Mouse (Mus musculus): ENCODE measurements around the gene Unc119. TPM values are rescaled to one million over a fixed set of nuclear protein-coding genes. Genes with fewer than 3 reads are reported as not detected.

The Unc119 gene
- polyA plus RNA-seq, 1 experiment from 2014 or later: 93.2 TPM

DNA sequence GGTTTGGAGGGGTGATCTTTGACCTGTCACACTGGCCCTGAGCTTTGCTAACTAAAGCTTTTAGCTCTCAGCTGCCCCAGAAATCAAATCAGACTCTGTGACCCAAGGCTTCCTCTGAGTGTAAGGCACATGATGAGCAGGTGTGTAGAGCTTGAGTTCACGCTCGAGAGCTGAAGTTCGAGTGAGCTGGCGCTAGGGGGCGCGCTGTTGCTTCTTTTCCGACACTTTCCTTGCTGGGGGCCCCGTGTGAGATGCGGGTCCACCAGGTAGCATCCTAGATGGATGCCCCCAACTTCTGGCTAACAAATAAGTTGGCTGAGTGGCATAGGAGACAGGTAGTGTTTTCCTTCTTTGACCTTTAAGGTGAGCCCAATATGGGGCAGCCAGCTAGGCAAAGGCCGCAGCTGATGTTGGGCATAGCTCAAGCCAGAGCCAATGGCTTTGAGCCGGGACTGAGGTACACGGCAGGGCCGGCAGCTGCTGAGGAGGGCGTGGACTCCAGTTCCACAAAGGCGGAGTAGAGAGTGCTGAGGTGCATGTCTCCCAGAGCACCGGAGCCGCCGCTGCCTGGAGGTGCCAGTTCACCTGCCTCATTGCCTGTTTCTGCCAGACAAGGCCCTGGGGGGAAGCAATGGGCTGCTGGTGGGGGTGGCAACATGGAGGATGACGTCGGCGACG, 15.2 kb downstream of the Unc119 start:
- no peaks in the 10 kb centered on the region for H3K36me3 ChIP-seq
- H3K4me3 ChIP-seq: no peak overlapping the region
- H3K4me1 ChIP-seq: no peaks in the 10 kb centered on the region
- H3K9ac ChIP-seq: no peak overlapping the region
- 19% methylated on average over 22 of the region's 22 CpGs for WGBS
- H3K9me3 ChIP-seq: no peaks in the 10 kb centered on the region
- H3K27ac ChIP-seq: no peak overlapping the region
- H3K4me2 ChIP-seq (replicated peaks): no peak overlapping the region
- H3K27me3 ChIP-seq: no peaks in the 10 kb centered on the region
- ATAC-seq (ENCODE audit: insufficient number of reproducible peaks, insufficient read depth, low FRiP score, low TSS enrichment): no peak

DNA sequence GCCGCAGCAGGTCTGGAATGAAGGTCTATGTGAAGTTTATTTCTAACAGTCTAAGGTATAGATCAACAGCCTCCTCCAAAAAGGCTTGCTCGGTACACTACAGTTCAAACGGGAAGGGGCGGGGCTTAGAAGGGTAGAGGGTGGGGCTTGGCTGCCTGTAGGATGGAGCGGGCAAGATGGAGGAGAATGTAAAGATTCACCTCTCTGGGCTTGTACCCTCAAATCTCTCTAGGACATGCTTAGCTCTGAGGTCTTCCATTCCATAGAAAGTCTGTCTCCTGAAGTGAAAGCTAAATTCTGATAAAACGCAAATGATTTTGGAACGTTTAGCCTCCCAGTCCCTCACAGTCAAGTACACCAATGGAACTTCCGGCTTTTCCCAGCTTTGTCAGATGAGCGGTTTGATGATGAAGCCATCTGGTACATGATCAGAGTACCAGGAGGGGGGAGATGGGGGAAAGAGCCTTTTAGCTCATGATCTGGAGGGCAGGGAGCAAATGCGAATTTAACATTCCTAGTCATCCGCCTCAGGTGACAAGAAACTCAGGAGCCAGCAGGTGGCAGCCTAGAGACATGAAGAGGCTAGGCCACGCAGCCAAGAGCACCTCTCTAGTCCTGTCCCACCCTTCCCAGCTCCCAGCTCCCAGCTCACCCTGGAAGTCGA, 17.0 kb downstream of the Unc119 start:
- WGBS: 11% methylated on average over 13 of the region's 13 CpGs
- Histone ChIP-seq H3K4me2 (replicated peaks) (peak overlapping the region; percentile 42), H3K9me3 (no peaks in the 10 kb centered on the region), H3K9ac (no peak overlapping the region), H3K4me3 (peak overlapping the region; percentile 23), H3K27me3 (no peaks in the 10 kb centered on the region), H3K36me3 (no peaks in the 10 kb centered on the region), H3K4me1 (no peaks in the 10 kb centered on the region), H3K27ac (no peak overlapping the region)
- peak; percentile 57 for ATAC-seq (ENCODE audit: insufficient number of reproducible peaks, insufficient read depth, low FRiP score, low TSS enrichment)

DNA sequence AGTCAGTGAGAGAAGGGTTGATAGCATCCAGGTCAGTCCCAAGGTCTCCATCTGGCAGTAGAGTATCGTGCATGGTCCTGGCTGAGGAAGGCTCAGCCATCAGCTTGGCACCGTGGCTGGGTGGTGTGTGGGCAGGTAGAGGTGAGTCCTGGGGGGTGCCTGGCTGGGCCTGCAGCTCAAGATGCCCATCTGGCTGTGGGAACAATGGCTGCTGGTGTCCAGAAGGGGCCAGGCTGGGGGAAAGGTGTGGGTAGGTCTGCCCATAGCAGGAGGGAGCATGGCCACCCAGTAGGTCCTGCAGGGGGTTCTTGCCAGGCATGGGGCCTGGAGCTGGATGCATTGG, 17.5 kb downstream of the Unc119 start:
- ATAC-seq (ENCODE audit: insufficient number of reproducible peaks, insufficient read depth, low FRiP score, low TSS enrichment): peak; percentile 45; the same call in 1 of the 2 replicates
- H3K9ac ChIP-seq: no peak overlapping the region
- H3K4me1 ChIP-seq: no peaks in the 10 kb centered on the region
- H3K4me2 ChIP-seq (replicated peaks): no peak overlapping the region
- H3K27ac ChIP-seq: no peak overlapping the region
- no peaks in the 10 kb centered on the region for H3K36me3 ChIP-seq
- H3K27me3 ChIP-seq: no peaks in the 10 kb centered on the region
- no peaks in the 10 kb centered on the region for H3K9me3 ChIP-seq
- WGBS: 49% methylated on average over 2 of the region's 2 CpGs
- no peak overlapping the region for H3K4me3 ChIP-seq

DNA sequence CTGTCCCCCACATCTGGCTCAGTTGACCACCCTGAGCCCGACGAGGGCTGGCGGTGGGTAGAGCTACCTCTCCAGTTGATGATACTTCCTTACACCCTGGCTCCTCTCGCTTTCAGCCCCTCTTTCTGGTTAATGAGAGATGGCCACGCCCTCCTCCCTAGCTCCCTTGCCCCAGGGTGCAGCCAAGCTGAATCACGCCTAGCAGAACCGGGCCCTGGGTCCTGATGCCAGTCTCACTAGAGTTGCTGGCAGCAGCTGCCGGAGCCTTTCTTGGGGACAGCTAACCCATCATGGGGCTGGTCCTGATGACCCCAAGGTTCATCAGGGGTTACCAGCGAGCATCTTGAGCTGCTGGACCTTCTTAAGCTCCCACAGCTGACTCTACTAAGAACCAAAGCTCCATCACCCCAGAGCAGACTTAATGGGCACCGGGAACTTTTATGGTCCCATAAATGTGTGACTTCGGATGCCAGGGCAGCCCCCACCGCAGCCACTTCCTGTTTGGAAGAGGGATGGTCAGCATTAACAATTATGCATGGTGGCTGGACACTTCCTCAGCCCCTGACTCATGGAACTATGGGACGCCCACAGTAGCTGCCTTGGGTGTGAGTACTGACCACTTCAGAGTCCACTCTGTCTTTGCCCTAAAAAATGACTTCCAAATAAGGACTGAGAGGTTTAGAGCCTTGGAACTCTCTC, 20.2 kb downstream of the Unc119 start:
- Histone ChIP-seq H3K4me3 (no peak overlapping the region), H3K9me3 (no peaks in the 10 kb centered on the region), H3K9ac (no peak overlapping the region), H3K27me3 (no peaks in the 10 kb centered on the region), H3K4me1 (no peaks in the 10 kb centered on the region), H3K4me2 (replicated peaks) (no peak overlapping the region), H3K36me3 (no peaks in the 10 kb centered on the region), H3K27ac (no peak overlapping the region)
- no peak for ATAC-seq (ENCODE audit: insufficient number of reproducible peaks, insufficient read depth, low FRiP score, low TSS enrichment)
- 78% methylated on average over 13 of the region's 13 CpGs for WGBS

DNA sequence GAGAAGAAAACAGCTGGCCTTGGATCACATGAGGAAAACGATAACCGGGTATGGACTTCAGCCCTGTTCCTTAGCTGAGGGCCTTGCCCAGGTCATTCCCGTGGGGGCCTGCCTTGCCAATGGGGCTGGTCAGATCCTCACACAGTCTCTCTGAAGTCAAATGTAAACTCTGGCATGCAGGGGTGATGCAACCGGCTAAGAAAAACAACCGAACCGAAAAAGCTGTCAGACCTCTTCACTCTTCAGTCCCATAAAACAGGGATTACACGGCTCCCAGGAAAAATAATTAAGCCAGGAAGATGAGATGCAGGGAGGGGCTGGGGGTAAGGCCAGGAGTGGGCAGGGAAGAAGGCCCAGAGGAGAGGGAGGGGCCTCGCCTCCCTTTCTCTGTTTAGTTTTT, 20.8 kb downstream of the Unc119 start:
- ATAC-seq (ENCODE audit: insufficient number of reproducible peaks, insufficient read depth, low FRiP score, low TSS enrichment): no peak
- H3K27ac ChIP-seq: no peak overlapping the region
- WGBS: 50% methylated on average over 8 of the region's 8 CpGs
- no peak overlapping the region for H3K4me3 ChIP-seq
- H3K9ac ChIP-seq: no peak overlapping the region
- no peaks in the 10 kb centered on the region for H3K27me3 ChIP-seq
- H3K4me2 ChIP-seq (replicated peaks): no peak overlapping the region
- H3K9me3 ChIP-seq: no peaks in the 10 kb centered on the region
- H3K36me3 ChIP-seq: no peaks in the 10 kb centered on the region
- no peaks in the 10 kb centered on the region for H3K4me1 ChIP-seq

DNA sequence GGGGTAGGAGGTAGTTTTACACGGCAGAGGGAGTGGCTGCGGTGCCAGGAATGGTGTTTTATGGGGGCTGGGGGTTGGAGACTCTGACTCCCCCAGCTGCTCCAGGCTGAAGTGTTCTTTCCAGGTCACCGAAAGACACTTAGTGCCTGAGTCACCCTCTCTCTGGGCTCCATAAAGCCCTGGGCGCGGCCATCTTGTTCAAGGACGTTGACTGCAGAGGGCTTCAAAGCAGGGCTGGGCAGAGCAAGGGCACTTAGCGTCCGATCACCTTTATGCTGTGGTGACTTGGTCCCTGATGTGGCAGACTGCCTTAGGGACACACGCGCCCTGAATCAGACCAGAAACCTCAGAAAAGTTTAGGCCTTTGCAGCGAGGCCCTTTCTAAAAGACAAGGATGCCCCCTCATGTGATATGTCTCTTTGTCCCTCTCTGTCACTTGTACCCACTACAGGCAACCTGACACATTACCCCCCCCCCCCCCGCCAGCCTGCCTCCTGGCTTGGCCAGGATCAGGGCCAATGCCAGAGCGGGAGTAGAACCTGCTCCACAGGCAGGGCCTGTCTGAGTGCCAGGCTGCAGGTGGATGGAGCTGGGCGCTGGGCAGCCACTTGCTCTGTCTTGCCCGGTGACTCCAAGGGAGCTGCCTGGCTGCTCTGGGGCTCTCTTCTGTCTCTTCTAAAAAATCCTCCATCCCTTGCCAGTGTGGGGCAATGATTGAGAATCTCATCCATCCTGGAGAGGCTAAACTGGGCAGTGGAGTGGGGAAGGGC, 24.4 kb downstream of the Unc119 start:
- no peaks in the 10 kb centered on the region for H3K27me3 ChIP-seq
- ATAC-seq (ENCODE audit: insufficient number of reproducible peaks, insufficient read depth, low FRiP score, low TSS enrichment): no peak
- H3K27ac ChIP-seq: no peak overlapping the region
- H3K36me3 ChIP-seq: no peaks in the 10 kb centered on the region
- no peak overlapping the region for H3K9ac ChIP-seq
- 86% methylated on average over 15 of the region's 15 CpGs for WGBS
- no peak overlapping the region for H3K4me3 ChIP-seq
- no peaks in the 10 kb centered on the region for H3K4me1 ChIP-seq
- no peak overlapping the region for H3K4me2 ChIP-seq (replicated peaks)
- H3K9me3 ChIP-seq: no peaks in the 10 kb centered on the region

DNA sequence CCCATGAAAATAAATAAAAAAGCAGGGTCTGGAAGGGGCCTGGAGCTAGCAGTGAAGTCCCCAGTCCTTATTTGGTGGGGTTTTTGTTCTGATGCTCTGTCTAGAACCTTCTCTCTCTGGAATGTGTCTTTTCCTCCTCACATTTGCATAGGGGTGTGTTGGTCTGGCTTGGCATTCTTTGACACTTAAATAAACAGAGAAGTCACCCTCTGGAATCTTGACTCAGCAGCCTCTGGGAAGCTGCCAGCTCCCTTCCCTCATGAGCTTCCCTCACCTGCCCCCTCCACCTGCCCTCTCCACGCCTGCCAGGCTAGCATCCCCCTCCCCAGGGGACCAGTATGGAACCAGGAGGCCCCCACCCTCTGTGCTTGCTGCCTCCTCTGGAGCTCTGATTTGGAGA, 27.1 kb downstream of the Unc119 start:
- no peak overlapping the region for H3K4me2 ChIP-seq (replicated peaks)
- ATAC-seq (ENCODE audit: insufficient number of reproducible peaks, insufficient read depth, low FRiP score, low TSS enrichment): no peak
- H3K4me3 ChIP-seq: no peak overlapping the region
- H3K27me3 ChIP-seq: no peaks in the 10 kb centered on the region
- no peaks in the 10 kb centered on the region for H3K9me3 ChIP-seq
- WGBS: 36% methylated on average over 1 of the region's 1 CpGs
- no peaks in the 10 kb centered on the region; the same call in none of the 2 replicates for H3K4me1 ChIP-seq
- H3K9ac ChIP-seq: no peak overlapping the region
- no peaks in the 10 kb centered on the region for H3K36me3 ChIP-seq
- H3K27ac ChIP-seq: no peak overlapping the region

DNA sequence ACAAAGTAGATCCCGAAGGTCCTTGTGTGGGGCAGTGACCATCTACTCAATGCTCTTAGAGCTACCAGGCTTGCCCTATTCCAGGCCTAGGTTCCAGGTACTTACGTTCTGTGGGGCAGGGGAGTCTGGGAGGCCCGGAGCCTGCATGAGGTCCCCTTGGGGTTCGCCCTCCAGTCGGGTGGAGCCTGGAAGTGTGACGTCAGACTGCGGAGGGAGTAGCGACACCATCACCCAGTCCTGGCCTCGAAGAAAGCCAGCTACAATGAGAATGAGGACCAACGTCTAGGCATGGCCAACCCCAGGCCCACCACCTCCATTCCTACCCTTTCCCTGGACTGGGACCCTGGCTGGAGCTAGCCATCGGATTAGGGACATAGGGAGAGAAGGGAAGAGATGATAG, 28.4 kb downstream of the Unc119 start:
- 89% methylated on average over 11 of the region's 11 CpGs for WGBS
- H3K4me3 ChIP-seq: no peak overlapping the region
- H3K4me1 ChIP-seq: no peaks in the 10 kb centered on the region; the same call in none of the 2 replicates
- ATAC-seq (ENCODE audit: insufficient number of reproducible peaks, insufficient read depth, low FRiP score, low TSS enrichment): no peak
- H3K27me3 ChIP-seq: no peaks in the 10 kb centered on the region
- H3K9me3 ChIP-seq: no peaks in the 10 kb centered on the region
- H3K36me3 ChIP-seq: no peaks in the 10 kb centered on the region
- H3K9ac ChIP-seq: no peak overlapping the region
- H3K27ac ChIP-seq: no peak overlapping the region
- no peak overlapping the region for H3K4me2 ChIP-seq (replicated peaks)

DNA sequence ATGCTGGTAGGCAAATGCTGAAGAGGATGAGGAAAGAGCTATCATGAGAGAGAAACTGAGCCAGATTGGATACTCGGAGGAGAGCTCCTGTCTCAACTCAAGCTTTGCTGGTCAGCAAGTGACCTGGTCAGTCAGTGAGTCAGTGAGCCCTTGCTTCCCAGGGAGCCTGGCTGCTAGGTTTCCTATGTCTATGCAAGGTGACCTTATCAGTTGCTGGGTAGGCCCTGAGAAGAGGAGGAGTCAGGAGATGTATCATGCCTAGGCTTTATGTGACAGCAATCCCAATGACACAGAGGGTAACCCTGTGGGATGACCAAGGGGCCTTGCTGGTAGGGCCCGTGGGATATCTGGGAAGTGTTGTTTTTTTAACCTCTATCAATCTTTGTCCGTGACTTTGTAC, 28.9 kb downstream of the Unc119 start:
- Histone ChIP-seq H3K27me3 (no peaks in the 10 kb centered on the region), H3K27ac (no peak overlapping the region), H3K4me1 (no peaks in the 10 kb centered on the region; the same call in none of the 2 replicates), H3K9ac (no peak overlapping the region), H3K4me2 (replicated peaks) (no peak overlapping the region), H3K4me3 (no peak overlapping the region), H3K36me3 (no peaks in the 10 kb centered on the region), H3K9me3 (no peaks in the 10 kb centered on the region)
- WGBS: 77% methylated on average over 3 of the region's 3 CpGs
- ATAC-seq (ENCODE audit: insufficient number of reproducible peaks, insufficient read depth, low FRiP score, low TSS enrichment): no peak

DNA sequence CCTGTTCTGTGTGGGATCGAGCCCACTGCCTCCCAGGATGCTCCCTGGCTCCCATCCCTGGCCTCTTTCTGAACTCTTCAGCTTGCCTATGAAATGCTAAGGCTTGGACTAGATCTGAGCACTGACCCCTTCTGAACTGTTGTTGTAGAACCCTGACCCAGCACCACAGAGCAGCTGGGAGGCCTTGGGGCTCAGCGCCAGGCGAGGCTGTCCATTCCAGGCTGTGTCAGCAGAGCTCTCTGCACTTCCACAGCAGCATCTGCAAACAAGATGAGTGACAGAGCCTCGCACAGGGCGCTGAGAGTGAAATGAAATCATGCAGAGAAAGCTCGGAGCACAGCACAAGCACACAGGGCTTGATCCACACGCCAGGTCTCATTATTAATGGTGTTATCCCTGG, 29.3 kb downstream of the Unc119 start:
- 63% methylated on average over 7 of the region's 7 CpGs for WGBS
- no peak for ATAC-seq (ENCODE audit: insufficient number of reproducible peaks, insufficient read depth, low FRiP score, low TSS enrichment)
- Histone ChIP-seq H3K4me3 (no peak overlapping the region), H3K27ac (no peak overlapping the region), H3K36me3 (no peaks in the 10 kb centered on the region), H3K4me2 (replicated peaks) (no peak overlapping the region), H3K4me1 (no peaks in the 10 kb centered on the region; the same call in none of the 2 replicates), H3K27me3 (no peaks in the 10 kb centered on the region), H3K9me3 (no peaks in the 10 kb centered on the region), H3K9ac (no peak overlapping the region)

DNA sequence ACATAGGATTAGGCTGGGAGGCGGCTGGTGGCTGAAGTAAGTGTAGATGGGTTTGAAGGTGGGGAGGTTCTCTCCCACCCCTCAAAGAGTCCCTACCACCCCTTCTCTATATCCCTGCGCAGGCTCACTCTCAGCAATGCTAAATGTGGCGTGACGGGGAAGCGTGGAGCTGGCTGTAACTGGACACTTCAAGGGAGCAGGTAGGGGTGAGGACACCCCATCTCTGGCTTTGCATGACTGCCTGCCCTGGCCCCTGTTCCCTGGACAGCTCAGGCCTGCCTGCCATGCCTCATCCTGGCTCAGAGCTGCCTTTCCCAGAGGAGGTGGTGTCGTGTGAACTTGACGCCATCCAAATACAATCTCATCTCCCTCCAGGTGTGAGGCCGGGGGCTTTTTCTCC, 30.9 kb downstream of the Unc119 start:
- peak overlapping the region; percentile 26; the same call in 1 of the 2 replicates for H3K27ac ChIP-seq
- H3K27me3 ChIP-seq: no peaks in the 10 kb centered on the region
- H3K9ac ChIP-seq: peak overlapping the region; percentile 4; the same call in 1 of the 2 replicates
- 60% methylated on average over 8 of the region's 8 CpGs for WGBS
- H3K4me3 ChIP-seq: no peak overlapping the region
- no peak overlapping the region for H3K4me2 ChIP-seq (replicated peaks)
- H3K9me3 ChIP-seq: no peaks in the 10 kb centered on the region
- no peaks in the 10 kb centered on the region; the same call in none of the 2 replicates for H3K4me1 ChIP-seq
- no peak for ATAC-seq (ENCODE audit: insufficient number of reproducible peaks, insufficient read depth, low FRiP score, low TSS enrichment)
- no peaks in the 10 kb centered on the region for H3K36me3 ChIP-seq
